Mouse (Mus musculus) liver, embryonic 15.5 days (tissue): ENCODE results near the gene Stk11. TPM values are rescaled to one million over a fixed set of nuclear protein-coding genes. Genes with fewer than 3 reads are reported as not detected.
A peak's percentile ranks its signal among the peaks of the same experiment; 100 is the strongest.

Source experiments
- ATAC-seq: fragments of 200-750 bp; cut with Nextera tagmentation; 2 replicates; pipeline ENCODE4 v1.8.0; 2017; ENCODE audit warnings: moderate number of reproducible peaks, mild to moderate bottlenecking, moderate library complexity; ENCODE audit not compliant: insufficient read depth
- H3K27ac ChIP-seq: fragments of 300-500 bp; sonication (generic); replicated peaks from 2 replicates; pipeline ENCODE4 v1.5.1; 2015; ENCODE audit warnings: mild to moderate bottlenecking, inconsistent platforms
- H3K27me3 ChIP-seq: fragments of 300-500 bp; sonication (generic); 2 replicates; pipeline ENCODE4 v1.6.1; 2015; ENCODE audit warnings: mild to moderate bottlenecking, inconsistent platforms
- H3K36me3 ChIP-seq: fragments of 300-500 bp; sonication (generic); replicated peaks from 2 replicates; pipeline ENCODE4 v1.6.1; 2015; ENCODE audit warnings: moderate library complexity, mild to moderate bottlenecking, inconsistent platforms
- H3K4me1 ChIP-seq: fragments of 300-500 bp; sonication (generic); replicated peaks from 2 replicates; pipeline ENCODE4 v1.6.1; 2015; ENCODE audit warnings: inconsistent platforms
- H3K4me2 ChIP-seq: fragments of 300-500 bp; sonication (generic); 2 replicates; pipeline ENCODE4 v1.6.1; 2015; ENCODE audit warnings: moderate library complexity, mild to moderate bottlenecking, inconsistent platforms
- H3K4me3 ChIP-seq: fragments of 300-500 bp; sonication (generic); replicated peaks from 2 replicates; pipeline ENCODE4 v1.5.1; 2015; ENCODE audit warnings: mild to moderate bottlenecking, inconsistent platforms
- H3K9ac ChIP-seq: fragments of 300-500 bp; sonication (generic); 2 replicates; pipeline ENCODE4 v1.6.1; 2015; ENCODE audit warnings: moderate library complexity, mild to moderate bottlenecking, inconsistent platforms
- H3K9me3 ChIP-seq: fragments of 300-500 bp; sonication (generic); replicated peaks from 2 replicates; pipeline ENCODE4 v1.6.1; 2016; ENCODE audit warnings: inconsistent platforms
- WGBS: fragments of 180-500 bp; shearing (Covaris S2); methylation state at CpG from one replicate; pipeline ENCODE4 v1.1.7; 2015; ENCODE audit warnings: mixed read lengths; ENCODE audit not compliant: insufficient replicate concordance; 5-methylcytosine and 5-hydroxymethylcytosine counted together
- polyA plus RNA-seq: library from polyadenylated mRNA; unstranded; fragments of >200 nt; fragmentation: Nextera tagmentation; extraction: Ambion mirVana; gene quantifications from 2 replicates; pipeline ENCODE4 v1.2.1, GENCODE M21; 2015

The Stk11 gene
- polyA plus RNA-seq = 16.4 and 21.8 TPM in 2 replicates

DNA sequence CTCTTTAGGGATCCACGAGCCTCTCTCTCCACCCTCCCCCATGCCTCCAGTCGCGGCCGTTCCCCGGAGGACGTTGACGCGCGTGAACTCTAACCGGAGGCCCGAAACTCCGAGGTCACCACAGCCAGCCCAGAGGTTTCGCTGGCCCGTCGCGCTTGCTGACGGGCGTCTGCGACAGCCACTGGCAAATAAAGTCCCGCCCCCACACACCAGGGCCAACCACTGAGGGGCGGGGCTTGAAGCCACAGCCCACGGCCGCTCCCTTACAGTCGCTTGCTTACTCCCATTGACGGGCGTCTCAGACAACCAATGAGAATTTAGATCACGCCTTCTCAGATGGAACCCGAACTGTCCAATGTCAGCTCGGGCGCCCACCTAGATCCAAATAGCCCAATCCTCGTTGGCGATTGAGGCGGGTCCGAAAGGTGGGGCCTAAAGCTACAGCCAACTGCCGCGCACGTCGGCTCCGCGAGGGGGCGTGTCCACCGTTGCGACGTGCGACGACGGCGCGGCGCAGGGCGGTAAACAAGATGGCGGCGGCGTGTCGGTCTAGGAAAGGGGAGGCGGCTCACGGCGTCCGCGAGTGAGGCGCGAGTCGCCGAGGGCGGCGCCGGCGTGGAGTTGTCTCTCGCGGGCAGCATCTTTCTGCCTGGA, at the start of gene Stk11:
Gene Stk11, plus strand, starts transcription at position 514 of the 654 bp plus-strand sequence.
- Histone ChIP-seq H3K27me3 (no peaks in the 10 kb centered on the region), H3K36me3 (peaks cover 32% of the 10 kb centered on the region), H3K4me1 (peaks cover 62% of the 10 kb centered on the region), H3K9ac (peak within 1 kb of the TSS; percentile 97), H3K27ac (peak within 1 kb of the TSS; percentile 97), H3K9me3 (no peaks in the 10 kb centered on the region), H3K4me2 (peak within 1 kb of the TSS; percentile 82), H3K4me3 (peak within 1 kb of the TSS; percentile 94)
- under 1% methylated on average over 70 of the region's 70 CpGs for WGBS
- peak; percentile 92 for ATAC-seq

DNA sequence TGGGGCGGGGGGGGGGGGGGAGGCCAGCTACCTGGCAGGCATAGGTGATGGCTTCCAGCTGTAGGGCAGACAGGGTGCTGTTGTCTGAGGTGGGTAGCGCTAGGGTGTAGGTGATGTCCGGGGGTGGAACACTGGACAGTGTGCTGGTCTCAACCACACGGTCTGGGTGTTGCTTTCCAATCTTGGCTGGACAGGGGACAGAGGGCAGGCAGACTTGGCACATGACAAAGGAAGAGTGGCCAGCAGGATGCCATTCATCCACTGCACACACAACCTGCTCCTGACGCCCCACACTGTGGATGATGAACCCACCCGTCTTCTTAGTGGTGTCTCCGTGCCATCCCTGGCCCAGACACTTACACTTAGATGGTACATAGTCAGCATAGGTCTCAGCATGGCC, 46.4 kb upstream of the Stk11 start:
- H3K4me1 ChIP-seq = peaks cover 47% of the 10 kb centered on the region
- H3K4me2 ChIP-seq = no peak overlapping the region
- H3K9me3 ChIP-seq = no peaks in the 10 kb centered on the region
- WGBS = 84% methylated on average over 6 of the region's 7 CpGs
- H3K9ac ChIP-seq = no peak overlapping the region
- ATAC-seq = no peak
- H3K36me3 ChIP-seq = peaks cover 66% of the 10 kb centered on the region
- H3K27ac ChIP-seq = 0 out of 2 replicates have a peak overlapping the region, but pooled peaks have one; percentile 92
- H3K4me3 ChIP-seq = no peak overlapping the region
- H3K27me3 ChIP-seq = no peaks in the 10 kb centered on the region

DNA sequence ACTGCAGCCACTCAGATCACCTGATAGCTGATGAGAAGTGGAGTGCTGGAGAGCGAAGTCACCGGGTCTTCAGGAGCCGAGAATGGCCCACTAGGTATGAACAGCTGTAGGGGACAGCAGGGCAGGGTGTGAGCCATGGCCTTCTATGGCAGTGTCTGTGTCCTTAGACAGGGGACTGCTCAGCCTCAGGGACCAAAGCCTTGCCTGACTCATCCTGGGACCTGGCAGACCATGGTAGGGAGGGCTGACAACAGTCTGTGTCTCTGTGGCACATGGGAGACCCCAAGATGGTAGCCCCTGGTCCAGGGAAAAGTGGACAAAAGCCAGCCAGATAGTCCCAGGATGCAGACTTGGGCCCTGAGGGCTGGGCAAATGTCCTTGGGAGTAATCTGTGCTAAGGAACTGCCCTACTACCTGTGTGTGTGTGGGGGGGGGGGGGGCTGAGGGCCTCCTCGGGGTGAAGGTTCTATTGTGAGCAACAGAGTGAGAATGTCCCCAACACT, 45.6 kb upstream of the Stk11 start:
- Histone ChIP-seq H3K9ac (no peak overlapping the region), H3K4me3 (no peak overlapping the region), H3K4me2 (no peak overlapping the region), H3K27me3 (no peaks in the 10 kb centered on the region), H3K27ac (peak overlapping the region; percentile 92), H3K4me1 (peaks cover 54% of the 10 kb centered on the region), H3K36me3 (peaks cover 59% of the 10 kb centered on the region), H3K9me3 (no peaks in the 10 kb centered on the region)
- WGBS = 85% methylated on average over 4 of the region's 4 CpGs
- no peak for ATAC-seq

DNA sequence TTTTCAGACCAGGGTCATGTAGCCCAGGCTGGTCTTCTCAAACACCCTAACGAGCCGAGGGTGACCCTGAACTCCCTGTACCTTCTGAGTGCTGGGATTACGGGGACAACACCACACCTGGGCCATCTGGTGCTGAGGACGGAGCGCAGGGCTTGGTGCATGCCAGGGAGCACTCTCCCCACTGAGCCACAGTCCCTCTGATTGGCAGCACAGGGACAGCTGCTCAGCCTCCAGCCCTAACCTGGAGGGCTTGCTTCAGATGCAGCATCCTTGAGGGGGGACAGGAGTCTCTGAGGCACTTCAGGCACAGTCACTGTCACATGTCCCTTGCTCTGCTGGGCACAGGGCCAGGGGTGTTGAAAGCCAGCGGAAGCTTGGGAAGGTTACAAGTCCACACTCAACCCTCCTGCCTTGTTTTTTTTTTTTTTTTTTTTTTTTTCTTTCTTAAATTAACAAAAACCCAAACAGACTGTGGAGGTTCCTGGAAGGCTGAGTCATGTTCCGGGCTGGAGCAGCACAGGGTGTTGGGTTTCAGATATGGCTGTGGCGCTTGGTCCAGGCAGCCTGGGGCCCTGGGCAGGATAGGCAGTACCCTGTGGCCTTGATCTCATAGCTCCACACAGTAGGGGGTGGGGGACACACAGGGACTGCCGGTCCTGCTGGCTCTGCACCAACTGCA, 44.6 kb upstream of the Stk11 start:
- WGBS = 50% methylated on average over 9 of the region's 9 CpGs
- Histone ChIP-seq H3K4me2 (peak overlapping the region; percentile 55), H3K4me3 (0 out of 2 replicates have a peak overlapping the region, but pooled peaks have one; percentile 1), H3K27me3 (no peaks in the 10 kb centered on the region), H3K27ac (peak overlapping the region; percentile 92), H3K36me3 (peaks cover 53% of the 10 kb centered on the region), H3K4me1 (peaks cover 64% of the 10 kb centered on the region), H3K9ac (peak overlapping the region; percentile 51), H3K9me3 (no peaks in the 10 kb centered on the region)
- ATAC-seq = peak; percentile 91

DNA sequence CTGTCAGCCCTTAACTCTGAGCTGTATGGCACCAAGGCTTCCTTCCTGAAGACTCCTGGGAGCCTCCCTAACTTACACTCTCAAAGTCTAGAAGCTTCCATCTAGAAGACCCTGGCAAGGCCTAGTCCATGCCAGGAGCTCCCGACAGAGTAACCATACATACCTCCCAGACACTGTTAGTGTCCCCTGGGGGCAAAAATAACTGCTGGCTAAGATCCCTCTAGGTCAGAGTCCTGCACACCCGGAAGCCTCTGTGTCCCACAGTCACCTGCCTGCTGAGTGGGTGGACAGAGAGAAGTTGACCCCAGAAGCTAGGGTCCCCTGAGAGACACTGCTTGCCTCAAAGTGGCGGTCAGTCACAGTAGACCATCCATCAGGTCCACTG, 44.1 kb upstream of the Stk11 start:
- peak overlapping the region; percentile 92 for H3K27ac ChIP-seq
- 0 out of 2 replicates have a peak overlapping the region, but pooled peaks have one; percentile 1 for H3K4me3 ChIP-seq
- ATAC-seq = peak; percentile 23
- H3K36me3 ChIP-seq = peaks cover 53% of the 10 kb centered on the region
- H3K4me1 ChIP-seq = peaks cover 69% of the 10 kb centered on the region
- peak overlapping the region; percentile 51 for H3K9ac ChIP-seq
- peak overlapping the region; percentile 55 for H3K4me2 ChIP-seq
- no peaks in the 10 kb centered on the region for H3K9me3 ChIP-seq
- no peaks in the 10 kb centered on the region for H3K27me3 ChIP-seq
- WGBS = 55% methylated on average over 3 of the region's 3 CpGs

DNA sequence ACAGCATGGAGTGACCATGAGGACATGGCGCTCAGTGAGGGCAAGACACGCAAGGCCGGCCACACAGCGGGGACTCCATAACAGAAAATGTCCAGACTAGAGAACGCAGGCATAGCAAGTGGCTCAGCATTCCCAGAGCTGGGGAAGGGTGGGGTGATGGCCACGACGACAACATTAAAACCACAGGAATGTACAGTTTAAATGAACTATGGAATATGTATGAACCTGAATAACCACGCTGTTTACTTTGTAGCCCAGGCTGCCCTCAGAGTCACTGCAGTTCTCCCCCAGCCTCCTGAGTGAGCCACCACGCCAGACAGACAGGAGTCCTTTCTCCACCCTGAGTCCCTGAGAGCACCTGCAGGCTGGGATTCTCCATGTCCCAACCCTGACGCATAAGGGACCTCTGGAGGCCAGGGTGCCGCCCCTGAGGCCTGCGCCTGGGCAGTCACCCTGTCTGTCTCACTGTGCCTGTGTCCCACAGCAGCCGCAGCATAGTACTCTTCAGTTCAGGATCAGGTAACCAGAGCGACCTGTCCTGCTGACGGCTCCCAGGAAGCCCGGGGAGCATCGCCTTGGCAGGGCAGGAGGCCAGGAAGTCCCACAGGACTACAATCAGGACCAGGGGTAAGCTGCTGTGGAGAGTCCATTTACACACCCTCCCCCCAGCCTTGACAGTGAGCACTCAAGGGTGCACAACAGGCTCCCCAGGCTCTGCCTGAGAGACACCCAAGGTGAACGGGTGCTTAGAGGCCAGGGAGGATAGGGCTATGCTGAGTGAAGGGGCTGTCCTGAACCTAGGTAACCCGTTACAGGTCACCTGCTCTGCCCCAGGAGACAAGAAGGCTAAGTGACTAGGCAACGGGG, 42.7 kb upstream of the Stk11 start:
- ATAC-seq = no peak
- H3K9ac ChIP-seq = no peak overlapping the region
- H3K9me3 ChIP-seq = no peaks in the 10 kb centered on the region
- peak overlapping the region; percentile 92 for H3K27ac ChIP-seq
- H3K36me3 ChIP-seq = peaks cover 48% of the 10 kb centered on the region; the same call in 1 of the 2 replicates
- no peak overlapping the region for H3K4me3 ChIP-seq
- H3K4me1 ChIP-seq = peaks cover 74% of the 10 kb centered on the region
- no peak overlapping the region for H3K4me2 ChIP-seq
- 80% methylated on average over 20 of the region's 20 CpGs for WGBS
- no peaks in the 10 kb centered on the region for H3K27me3 ChIP-seq

DNA sequence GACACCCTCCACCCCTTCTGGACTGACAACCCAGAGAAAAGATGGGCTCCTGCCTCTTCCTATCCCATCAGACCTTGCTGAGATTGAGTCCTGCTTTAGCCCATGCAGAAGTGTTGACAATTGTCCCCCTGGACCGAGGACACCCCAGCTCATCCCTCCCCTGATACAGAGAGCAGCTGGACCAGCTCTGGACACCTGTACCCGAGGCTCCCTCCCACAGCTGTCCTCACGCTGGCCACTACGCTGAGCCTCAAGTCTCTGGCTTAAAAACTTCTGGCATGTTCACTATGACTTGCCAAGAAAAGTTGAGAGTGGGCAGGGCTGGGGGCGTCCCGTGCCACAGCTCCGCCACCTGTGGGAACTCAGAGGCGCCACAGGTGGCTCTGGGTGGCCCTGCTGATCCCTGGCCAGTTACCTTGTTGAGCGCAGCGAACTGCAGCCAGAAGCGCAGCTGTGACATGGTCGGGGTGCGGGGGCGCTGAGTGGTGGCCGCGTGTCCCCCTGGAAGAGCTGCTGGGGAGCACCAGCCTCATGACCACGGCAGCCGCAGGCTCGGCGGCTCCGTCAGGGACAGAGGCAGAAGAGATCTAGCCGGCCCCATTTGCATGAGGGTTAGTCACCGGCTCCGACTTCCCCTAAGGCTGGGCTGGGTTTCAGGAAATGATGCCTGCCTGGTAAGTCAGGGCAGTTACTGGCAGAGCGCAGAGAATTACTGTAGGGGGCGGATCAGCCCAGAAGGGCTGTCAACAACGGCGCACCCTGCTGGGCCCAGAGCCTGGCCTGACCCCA, 40.6 kb upstream of the Stk11 start:
- peaks cover 86% of the 10 kb centered on the region for H3K4me1 ChIP-seq

DNA sequence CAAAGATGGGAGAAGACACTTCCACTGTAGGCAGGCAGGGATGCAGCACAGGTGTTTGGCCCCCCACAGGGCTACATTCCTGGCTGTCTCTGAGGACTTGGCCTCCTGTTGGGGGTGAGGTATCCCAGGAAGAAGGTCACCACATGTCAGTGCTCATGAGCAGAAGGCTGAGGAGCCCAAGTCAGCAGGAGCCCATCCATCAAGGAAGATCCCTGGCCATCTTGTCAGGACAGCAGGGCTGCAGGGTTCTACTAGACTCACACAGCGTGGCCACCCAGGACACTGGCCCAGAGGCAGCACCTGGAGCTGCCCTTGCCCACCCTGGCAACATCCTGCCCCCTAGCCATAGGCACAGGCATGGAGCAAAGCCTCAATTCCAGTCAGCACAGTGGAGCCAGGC, 39.7 kb upstream of the Stk11 start:
- Histone ChIP-seq H3K9ac (no peak overlapping the region; the same call in 1 of the 2 replicates), H3K4me1 (peaks cover 86% of the 10 kb centered on the region), H3K36me3 (peaks cover 49% of the 10 kb centered on the region), H3K27me3 (no peaks in the 10 kb centered on the region), H3K4me3 (no peak overlapping the region), H3K27ac (peak overlapping the region; percentile 71; the same call in 1 of the 2 replicates), H3K9me3 (no peaks in the 10 kb centered on the region), H3K4me2 (no peak overlapping the region)
- no peak for ATAC-seq
- 61% methylated on average over 1 of the region's 1 CpGs for WGBS

More for the DNA sequence above, 40.6 kb upstream of the Stk11 start:
- no peaks in the 10 kb centered on the region for H3K27me3 ChIP-seq
- ATAC-seq = no peak
- peak overlapping the region; percentile 37 for H3K4me3 ChIP-seq
- peaks cover 49% of the 10 kb centered on the region for H3K36me3 ChIP-seq
- H3K27ac ChIP-seq = peak overlapping the region; percentile 71
- H3K4me2 ChIP-seq = peak overlapping the region; percentile 51
- peak overlapping the region; percentile 27; the same call in 1 of the 2 replicates for H3K9ac ChIP-seq
- 14% methylated on average over 28 of the region's 28 CpGs for WGBS
- no peaks in the 10 kb centered on the region for H3K9me3 ChIP-seq

DNA sequence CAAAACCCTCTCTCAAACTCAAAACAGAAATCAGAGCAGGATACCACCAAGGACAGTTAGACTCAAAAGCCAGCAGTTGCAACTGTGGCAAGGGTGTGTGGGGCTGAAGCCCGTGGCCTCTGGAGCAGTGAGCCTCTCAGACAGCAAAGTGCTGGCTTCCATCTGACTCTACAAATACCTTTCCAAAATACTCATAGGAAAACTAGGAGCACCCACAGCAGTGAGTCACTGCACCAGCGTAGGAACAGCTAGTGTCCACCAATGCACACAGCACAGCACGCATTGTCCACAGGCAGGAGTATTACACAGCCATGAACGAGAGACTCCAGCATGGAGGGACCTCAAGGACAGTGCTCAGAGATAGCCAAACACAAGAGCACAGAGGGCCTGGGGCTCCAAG, 39.2 kb upstream of the Stk11 start:
- no peak overlapping the region for H3K9ac ChIP-seq
- H3K27ac ChIP-seq = 0 out of 2 replicates have a peak overlapping the region, but pooled peaks have one; percentile 71
- H3K27me3 ChIP-seq = no peaks in the 10 kb centered on the region
- WGBS = 83% methylated on average over 4 of the region's 4 CpGs
- ATAC-seq = no peak
- no peak overlapping the region for H3K4me2 ChIP-seq
- H3K36me3 ChIP-seq = peaks cover 54% of the 10 kb centered on the region
- no peaks in the 10 kb centered on the region for H3K9me3 ChIP-seq
- H3K4me3 ChIP-seq = no peak overlapping the region
- H3K4me1 ChIP-seq = peaks cover 86% of the 10 kb centered on the region

DNA sequence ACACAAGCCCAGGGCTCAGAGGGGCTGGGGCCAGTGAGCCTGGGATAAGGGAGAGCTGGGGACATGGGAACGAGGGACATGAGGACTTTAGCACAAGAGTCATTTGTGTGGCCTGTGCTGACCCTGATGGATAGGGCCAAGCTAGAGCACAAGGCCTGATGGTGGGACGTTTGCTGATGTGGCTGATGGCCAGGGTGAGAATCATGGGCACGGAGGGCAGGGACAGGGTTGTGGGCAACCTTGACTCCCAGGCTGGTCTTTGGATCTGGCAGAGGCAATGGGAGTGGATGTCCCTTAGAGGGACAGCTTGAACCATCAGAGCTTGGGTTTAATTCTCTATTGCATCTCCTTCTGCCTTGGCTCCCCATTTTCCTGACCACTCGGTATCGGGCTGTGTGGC, 38.3 kb upstream of the Stk11 start:
- no peaks in the 10 kb centered on the region for H3K27me3 ChIP-seq
- H3K9ac ChIP-seq = no peak overlapping the region
- no peak overlapping the region for H3K27ac ChIP-seq
- H3K4me2 ChIP-seq = no peak overlapping the region
- ATAC-seq = no peak
- no peak overlapping the region for H3K4me3 ChIP-seq
- 84% methylated on average over 5 of the region's 5 CpGs for WGBS
- peaks cover 55% of the 10 kb centered on the region for H3K36me3 ChIP-seq
- H3K9me3 ChIP-seq = no peaks in the 10 kb centered on the region
- H3K4me1 ChIP-seq = peaks cover 86% of the 10 kb centered on the region
